Mouse (Mus musculus): Measurements from ENCODE around the gene Plppr2. TPM values are rescaled to one million over a fixed set of nuclear protein-coding genes. Genes with fewer than 3 reads are reported as not detected.
A peak's percentile ranks its signal among the peaks of the same experiment; 100 is the strongest.

Plppr2 gene
- polyA plus RNA-seq, 1 experiment from 2014 or later: 16.2 TPM

GRCm38 (mm10) chr9:21989230-21990110 lies 52.6 kb downstream of the Plppr2 start, which contains the start of gene Rgl3:
Rgl3 (minus strand) TSS chr9:21989446.
- H3K27ac ChIP-seq: no peak within 1 kb of the TSS
- WGBS: under 1% methylated on average over 42 of the region's 42 CpGs
- no peak for ATAC-seq (ENCODE audit: insufficient number of reproducible peaks, insufficient read depth, low FRiP score, low TSS enrichment)

GRCm38 (mm10) chr9:21992227-21992626 lies 55.4 kb downstream of the Plppr2 start:
- no peak overlapping the region for H3K27ac ChIP-seq
- no peak overlapping the region for H3K4me3 ChIP-seq
- H3K27me3 ChIP-seq: peaks cover 66% of the 10 kb centered on the region
- no peak overlapping the region for H3K4me2 ChIP-seq (replicated peaks)
- H3K9ac ChIP-seq: no peak overlapping the region
- H3K4me1 ChIP-seq: peaks cover 19% of the 10 kb centered on the region
- 81% methylated on average over 4 of the region's 4 CpGs for WGBS
- no peaks in the 10 kb centered on the region for H3K36me3 ChIP-seq
- no peak for ATAC-seq (ENCODE audit: insufficient number of reproducible peaks, insufficient read depth, low FRiP score, low TSS enrichment)
- H3K9me3 ChIP-seq: no peaks in the 10 kb centered on the region

More at GRCm38 (mm10) chr9:21989230-21990110, 52.6 kb downstream of the Plppr2 start, which contains the start of gene Rgl3:
- Histone ChIP-seq H3K4me2 (replicated peaks) (peak within 1 kb of the TSS; percentile 64), H3K4me1 (peaks cover 19% of the 10 kb centered on the region), H3K36me3 (no peaks in the 10 kb centered on the region), H3K27me3 (peaks cover 91% of the 10 kb centered on the region), H3K9me3 (no peaks in the 10 kb centered on the region), H3K4me3 (peak within 1 kb of the TSS; percentile 32), H3K9ac (peak within 1 kb of the TSS; percentile 36)

GRCm38 (mm10) chr9:21996178-21996867 lies 59.5 kb downstream of the Plppr2 start:
- H3K27ac ChIP-seq: no peak overlapping the region
- no peak overlapping the region for H3K4me3 ChIP-seq
- no peak for ATAC-seq (ENCODE audit: insufficient number of reproducible peaks, insufficient read depth, low FRiP score, low TSS enrichment)
- H3K36me3 ChIP-seq: no peaks in the 10 kb centered on the region
- H3K9ac ChIP-seq: no peak overlapping the region
- no peaks in the 10 kb centered on the region for H3K9me3 ChIP-seq
- H3K4me1 ChIP-seq: no peaks in the 10 kb centered on the region
- peaks cover 25% of the 10 kb centered on the region for H3K27me3 ChIP-seq
- no peak overlapping the region for H3K4me2 ChIP-seq (replicated peaks)
- 81% methylated on average over 3 of the region's 3 CpGs for WGBS

Other genes with a start within 250 kb of the Plppr2 start
- gene Ldlr, start 213.6 kb upstream of the Plppr2 start, polyA plus RNA-seq (2016; fragmentation: Nextera tagmentation; extraction: Ambion mirVana): 33.5 and 36.8 TPM in 2 replicates
- 117 and 126 TPM in 2 replicates for gene Spc24, start 176.7 kb upstream of the Plppr2 start, polyA plus RNA-seq (2016; fragmentation: Nextera tagmentation; extraction: Ambion mirVana)
- gene Kank2, start 138.3 kb upstream of the Plppr2 start, polyA plus RNA-seq (2016; fragmentation: Nextera tagmentation; extraction: Ambion mirVana): 20.4 and 21.6 TPM in 2 replicates
- gene Angptl8, start 101.5 kb upstream of the Plppr2 start, polyA plus RNA-seq (2016; fragmentation: Nextera tagmentation; extraction: Ambion mirVana): 0.96 and 1.7 TPM in 2 replicates
- 30.8 and 33.3 TPM in 2 replicates for gene Dock6, start 84.4 kb upstream of the Plppr2 start, polyA plus RNA-seq (2016; fragmentation: Nextera tagmentation; extraction: Ambion mirVana)
- 10.2 and 11.1 TPM in 2 replicates for gene Rab3d, start 18.8 kb upstream of the Plppr2 start, polyA plus RNA-seq (2016; fragmentation: Nextera tagmentation; extraction: Ambion mirVana)
- gene Ccdc159, start 9.6 kb upstream of the Plppr2 start, polyA plus RNA-seq (2016; fragmentation: Nextera tagmentation; extraction: Ambion mirVana): 5.3 and 5.6 TPM in 2 replicates
- gene Tmem205, start 9.5 kb upstream of the Plppr2 start, polyA plus RNA-seq (2016; fragmentation: Nextera tagmentation; extraction: Ambion mirVana): 40.5 and 42.4 TPM in 2 replicates
- gene Swsap1, start 18.7 kb downstream of the Plppr2 start, polyA plus RNA-seq (2016; fragmentation: Nextera tagmentation; extraction: Ambion mirVana): 5.6 and 7.0 TPM in 2 replicates
- 6.6 and 7.8 TPM in 2 replicates for gene Epor, start 26.5 kb downstream of the Plppr2 start, polyA plus RNA-seq (2016; fragmentation: Nextera tagmentation; extraction: Ambion mirVana)
- gene Rgl3, start 52.4 kb downstream of the Plppr2 start, polyA plus RNA-seq (2016; fragmentation: Nextera tagmentation; extraction: Ambion mirVana): 1.3 and 1.4 TPM in 2 replicates
- gene Ccdc151, start 65.6 kb downstream of the Plppr2 start, polyA plus RNA-seq (2016; fragmentation: Nextera tagmentation; extraction: Ambion mirVana): 2.0 and 2.2 TPM in 2 replicates
- gene Prkcsh, start 65.8 kb downstream of the Plppr2 start, polyA plus RNA-seq (2016; fragmentation: Nextera tagmentation; extraction: Ambion mirVana): 113 and 115 TPM in 2 replicates
- 6.4 and 8.2 TPM in 2 replicates for gene Elavl3, start 115.0 kb downstream of the Plppr2 start, polyA plus RNA-seq (2016; fragmentation: Nextera tagmentation; extraction: Ambion mirVana)
- not detected in 2 replicates for gene Gm49318, start 134.2 kb downstream of the Plppr2 start, polyA plus RNA-seq (2016; fragmentation: Nextera tagmentation; extraction: Ambion mirVana)
- 15.0 and 15.8 TPM in 2 replicates for gene Zfp653, start 134.3 kb downstream of the Plppr2 start, polyA plus RNA-seq (2016; fragmentation: Nextera tagmentation; extraction: Ambion mirVana)
- gene Ecsit, start 148.4 kb downstream of the Plppr2 start, polyA plus RNA-seq (2016; fragmentation: Nextera tagmentation; extraction: Ambion mirVana): 36.7 and 38.0 TPM in 2 replicates
- gene Cnn1, start 162.2 kb downstream of the Plppr2 start, polyA plus RNA-seq (2016; fragmentation: Nextera tagmentation; extraction: Ambion mirVana): 2.1 and 3.3 TPM in 2 replicates
- gene Elof1, start 180.1 kb downstream of the Plppr2 start, polyA plus RNA-seq (2016; fragmentation: Nextera tagmentation; extraction: Ambion mirVana): 185 and 200 TPM in 2 replicates
- 8.2 and 8.5 TPM in 2 replicates for gene Acp5, start 198.7 kb downstream of the Plppr2 start, polyA plus RNA-seq (2016; fragmentation: Nextera tagmentation; extraction: Ambion mirVana)
- gene Pigyl, start 219.8 kb downstream of the Plppr2 start, polyA plus RNA-seq (2016; fragmentation: Nextera tagmentation; extraction: Ambion mirVana): 63.5 and 66.1 TPM in 2 replicates